Mouse (Mus musculus): Measurements from ENCODE around the gene Zfp974.
"Not testable (repeated sequence)": the region's sequence is repeated elsewhere in the genome, so short reads cannot be mapped to it uniquely, and the experiment has no call there.

DNA sequence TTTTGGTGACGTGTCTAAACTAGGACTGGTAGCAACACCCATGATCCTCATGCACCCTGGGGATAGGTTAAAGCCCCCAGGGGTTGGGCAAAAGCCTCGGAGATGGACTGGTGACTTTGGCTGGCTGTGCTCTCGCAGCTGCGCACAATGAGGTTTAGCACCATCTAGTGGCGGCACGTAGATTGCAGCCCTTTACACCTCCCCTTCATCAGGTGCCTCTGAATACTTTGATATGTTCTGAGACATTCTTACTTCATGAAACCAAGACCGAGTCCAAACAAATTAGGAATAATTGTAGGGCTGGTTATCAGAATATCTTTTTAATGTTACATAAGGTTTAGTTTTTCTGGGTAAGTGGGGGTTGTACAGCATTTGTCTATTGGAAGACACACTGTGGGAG is 12.6 kb upstream of the Zfp974 start:
- not testable (repeated sequence) for TF ChIP-seq MYOG (IDR thresholded peaks at IDR 0.05; ENCODE audit: control insufficient read depth in 1 of 3, insufficient read depth in 1 of 3, insufficient read length in 2 of 3, low read depth in 2 of 3); POLR2A (IDR thresholded peaks at IDR 0.05; ENCODE audit: insufficient read length, low read depth); CEBPB (IDR thresholded peaks at IDR 0.05; ENCODE audit: insufficient read depth, poor library complexity, severe bottlenecking); SRF (IDR thresholded peaks at IDR 0.05; ENCODE audit: control insufficient read depth, insufficient read length, low read depth); MAX (IDR thresholded peaks at IDR 0.05; ENCODE audit: low read depth); USF1 (IDR thresholded peaks at IDR 0.05; ENCODE audit: low read depth)
